Mouse (Mus musculus): ENCODE measurements around the gene Lipc. TPM values are rescaled to one million over a fixed set of nuclear protein-coding genes. Genes with fewer than 3 reads are reported as not detected.

Gene Lipc
- polyA plus RNA-seq, 1 experiment from 2014 or later = 0.35 TPM

GRCm38 (mm10) chr9:70806069-70806468 is 146.0 kb downstream of the Lipc start:
- no peak overlapping the region for H3K9ac ChIP-seq (replicated peaks)

GRCm38 (mm10) chr9:70802816-70803215 is 149.2 kb downstream of the Lipc start:
- WGBS = 79% methylated on average over 3 of the region's 3 CpGs
- no peaks in the 10 kb centered on the region for H3K9me3 ChIP-seq (replicated peaks)
- no peaks in the 10 kb centered on the region for H3K27me3 ChIP-seq (replicated peaks)
- no peaks in the 10 kb centered on the region for H3K36me3 ChIP-seq
- no peak overlapping the region for H3K27ac ChIP-seq (replicated peaks)
- no peak overlapping the region for H3K9ac ChIP-seq (replicated peaks)
- H3K4me3 ChIP-seq (replicated peaks) = no peak overlapping the region
- ATAC-seq (ENCODE audit: low FRiP score) = no peak
- H3K4me1 ChIP-seq = peaks cover 5% of the 10 kb centered on the region
- no peak overlapping the region for H3K4me2 ChIP-seq

More at GRCm38 (mm10) chr9:70806069-70806468, 146.0 kb downstream of the Lipc start:
- Histone ChIP-seq H3K27me3 (replicated peaks) (no peaks in the 10 kb centered on the region), H3K4me3 (replicated peaks) (no peak overlapping the region), H3K4me2 (no peak overlapping the region), H3K4me1 (peaks cover under 1% of the 10 kb centered on the region), H3K9me3 (replicated peaks) (no peaks in the 10 kb centered on the region), H3K27ac (replicated peaks) (no peak overlapping the region), H3K36me3 (no peaks in the 10 kb centered on the region)
- 53% methylated on average over 1 of the region's 1 CpGs for WGBS
- no peak for ATAC-seq (ENCODE audit: low FRiP score)

GRCm38 (mm10) chr9:70801761-70802160 is 150.3 kb downstream of the Lipc start:
- no peak overlapping the region for H3K4me2 ChIP-seq
- WGBS = 81% methylated on average over 3 of the region's 3 CpGs
- H3K27ac ChIP-seq (replicated peaks) = no peak overlapping the region
- H3K27me3 ChIP-seq (replicated peaks) = no peaks in the 10 kb centered on the region
- no peak for ATAC-seq (ENCODE audit: low FRiP score)
- H3K9me3 ChIP-seq (replicated peaks) = no peaks in the 10 kb centered on the region
- H3K36me3 ChIP-seq = no peaks in the 10 kb centered on the region
- peaks cover 5% of the 10 kb centered on the region for H3K4me1 ChIP-seq
- no peak overlapping the region for H3K9ac ChIP-seq (replicated peaks)
- no peak overlapping the region for H3K4me3 ChIP-seq (replicated peaks)

GRCm38 (mm10) chr9:70800588-70801315 is 151.3 kb downstream of the Lipc start:
- Histone ChIP-seq H3K4me1 (peaks cover 5% of the 10 kb centered on the region), H3K36me3 (no peaks in the 10 kb centered on the region), H3K4me2 (no peak overlapping the region), H3K9me3 (replicated peaks) (no peaks in the 10 kb centered on the region), H3K4me3 (replicated peaks) (no peak overlapping the region), H3K27ac (replicated peaks) (no peak overlapping the region), H3K9ac (replicated peaks) (no peak overlapping the region), H3K27me3 (replicated peaks) (no peaks in the 10 kb centered on the region)
- no peak for ATAC-seq (ENCODE audit: low FRiP score)
- 62% methylated on average over 8 of the region's 8 CpGs for WGBS

GRCm38 (mm10) chr9:70795439-70795757 is 156.6 kb downstream of the Lipc start:
- H3K4me2 ChIP-seq = no peak overlapping the region
- H3K9me3 ChIP-seq (replicated peaks) = no peaks in the 10 kb centered on the region
- no peaks in the 10 kb centered on the region for H3K27me3 ChIP-seq (replicated peaks)
- H3K9ac ChIP-seq (replicated peaks) = no peak overlapping the region
- H3K27ac ChIP-seq (replicated peaks) = no peak overlapping the region
- no peak for ATAC-seq (ENCODE audit: low FRiP score)
- H3K4me1 ChIP-seq = peaks cover 8% of the 10 kb centered on the region
- H3K4me3 ChIP-seq (replicated peaks) = no peak overlapping the region
- H3K36me3 ChIP-seq = no peaks in the 10 kb centered on the region
- WGBS = 66% methylated on average over 2 of the region's 2 CpGs

GRCm38 (mm10) chr9:70794643-70795438 is 157.2 kb downstream of the Lipc start:
- no peak overlapping the region for H3K4me2 ChIP-seq
- H3K27me3 ChIP-seq (replicated peaks) = no peaks in the 10 kb centered on the region
- no peak for ATAC-seq (ENCODE audit: low FRiP score)
- no peak overlapping the region for H3K9ac ChIP-seq (replicated peaks)
- peaks cover 8% of the 10 kb centered on the region for H3K4me1 ChIP-seq
- H3K4me3 ChIP-seq (replicated peaks) = no peak overlapping the region
- no peaks in the 10 kb centered on the region for H3K9me3 ChIP-seq (replicated peaks)
- no peak overlapping the region for H3K27ac ChIP-seq (replicated peaks)
- WGBS = 41% methylated on average over 15 of the region's 15 CpGs
- no peaks in the 10 kb centered on the region for H3K36me3 ChIP-seq

GRCm38 (mm10) chr9:70790621-70791020 is 161.4 kb downstream of the Lipc start:
- WGBS = 81% methylated on average over 4 of the region's 4 CpGs
- Histone ChIP-seq H3K4me3 (replicated peaks) (no peak overlapping the region), H3K36me3 (no peaks in the 10 kb centered on the region), H3K27me3 (replicated peaks) (no peaks in the 10 kb centered on the region), H3K4me1 (peaks cover 8% of the 10 kb centered on the region), H3K27ac (replicated peaks) (no peak overlapping the region), H3K4me2 (no peak overlapping the region), H3K9me3 (replicated peaks) (no peaks in the 10 kb centered on the region), H3K9ac (replicated peaks) (no peak overlapping the region)
- no peak for ATAC-seq (ENCODE audit: low FRiP score)

GRCm38 (mm10) chr9:70788705-70789104 is 163.3 kb downstream of the Lipc start:
- Histone ChIP-seq H3K4me3 (replicated peaks) (no peak overlapping the region), H3K27me3 (replicated peaks) (no peaks in the 10 kb centered on the region), H3K4me2 (no peak overlapping the region), H3K9ac (replicated peaks) (no peak overlapping the region), H3K27ac (replicated peaks) (no peak overlapping the region), H3K4me1 (no peaks in the 10 kb centered on the region), H3K9me3 (replicated peaks) (no peaks in the 10 kb centered on the region), H3K36me3 (no peaks in the 10 kb centered on the region)
- no peak for ATAC-seq (ENCODE audit: low FRiP score)
- WGBS = 85% methylated on average over 7 of the region's 7 CpGs

- H3K4me2 ChIP-seq = no peak overlapping the region
- no peaks in the 10 kb centered on the region for H3K4me1 ChIP-seq
- no peaks in the 10 kb centered on the region for H3K9me3 ChIP-seq (replicated peaks)
- H3K4me3 ChIP-seq (replicated peaks) = no peak overlapping the region
- H3K27ac ChIP-seq (replicated peaks) = no peak overlapping the region
- no peak for ATAC-seq (ENCODE audit: low FRiP score)
- no peaks in the 10 kb centered on the region for H3K27me3 ChIP-seq (replicated peaks)
- 72% methylated on average over 3 of the region's 3 CpGs for WGBS
- no peak overlapping the region for H3K9ac ChIP-seq (replicated peaks)
- peaks cover 5% of the 10 kb centered on the region; the same call in 1 of the 2 replicates for H3K36me3 ChIP-seq
Observed at GRCm38 (mm10) chr9:70782191-70782590, 169.8 kb downstream of the Lipc start.

GRCm38 (mm10) chr9:70775517-70775916 is 176.5 kb downstream of the Lipc start:
- no peak overlapping the region for H3K4me2 ChIP-seq
- H3K27me3 ChIP-seq (replicated peaks) = no peaks in the 10 kb centered on the region
- no peak overlapping the region for H3K9ac ChIP-seq (replicated peaks)
- 0 out of 2 replicates have a peak, but pooled peaks cover 3% of the 10 kb centered on the region for H3K4me1 ChIP-seq
- no peak overlapping the region for H3K27ac ChIP-seq (replicated peaks)
- H3K4me3 ChIP-seq (replicated peaks) = no peak overlapping the region
- ATAC-seq (ENCODE audit: low FRiP score) = no peak
- WGBS = 96% methylated on average over 2 of the region's 2 CpGs
- peaks cover 5% of the 10 kb centered on the region; the same call in 1 of the 2 replicates for H3K36me3 ChIP-seq
- H3K9me3 ChIP-seq (replicated peaks) = no peaks in the 10 kb centered on the region

- Histone ChIP-seq H3K27ac (replicated peaks) (no peak overlapping the region), H3K9me3 (replicated peaks) (no peaks in the 10 kb centered on the region), H3K9ac (replicated peaks) (no peak overlapping the region), H3K4me1 (no peaks in the 10 kb centered on the region), H3K36me3 (peaks cover 15% of the 10 kb centered on the region), H3K4me2 (no peak overlapping the region), H3K27me3 (replicated peaks) (no peaks in the 10 kb centered on the region), H3K4me3 (replicated peaks) (no peak overlapping the region)
- WGBS = 88% methylated on average over 5 of the region's 5 CpGs
- no peak for ATAC-seq (ENCODE audit: low FRiP score)
Observed at GRCm38 (mm10) chr9:70760974-70761373, 191.1 kb downstream of the Lipc start.

Data from neural tube, embryonic 15.5 days (tissue).